Mouse (Mus musculus) small intestine, adult 2 months (tissue): ENCODE measurements around the gene Fam193b. TPM values are rescaled to one million over a fixed set of nuclear protein-coding genes. Genes with fewer than 3 reads are reported as not detected.
"Not testable (repeated sequence)": the region's sequence is repeated elsewhere in the genome, so short reads cannot be mapped to it uniquely, and the experiment has no call there.

Source experiments
- H3K27ac ChIP-seq: fragments of 200-500 bp; 2 replicates; pipeline ENCODE4 v1.5.1; 2012; ENCODE audit warnings: low read depth, low read length, control low read depth, inconsistent platforms; ENCODE audit not compliant: insufficient read depth
- H3K27me3 ChIP-seq: fragments of 200-500 bp; 2 replicates; pipeline ENCODE4 v1.6.1; 2012; ENCODE audit warnings: mild to moderate bottlenecking, moderate library complexity, low read length, inconsistent platforms; ENCODE audit not compliant: control insufficient read depth, insufficient read depth
- H3K36me3 ChIP-seq: fragments of 200-500 bp; 2 replicates; pipeline ENCODE4 v1.6.1; 2012; ENCODE audit warnings: mild to moderate bottlenecking, low read length, control low read depth, inconsistent platforms; ENCODE audit not compliant: control insufficient read depth, insufficient read depth
- H3K4me1 ChIP-seq: fragments of 200-500 bp; 2 replicates; pipeline ENCODE4 v1.6.1; 2012; ENCODE audit warnings: low read length, inconsistent platforms, mixed read lengths; ENCODE audit not compliant: control insufficient read depth, insufficient read depth, insufficient read length
- H3K4me3 ChIP-seq: fragments of 200-500 bp; 2 replicates; pipeline ENCODE4 v1.5.1; 2012; ENCODE audit warnings: low read depth, mild to moderate bottlenecking, control low read depth, inconsistent platforms, low read length, moderate library complexity
- CTCF ChIP-seq: fragments of 200-500 bp; IDR thresholded peaks from 2 replicates; pipeline ENCODE4 v1.5.1; 2012; ENCODE audit warnings: low read depth, mild to moderate bottlenecking, control low read depth, inconsistent platforms, low read length, moderate library complexity, mixed read lengths; ENCODE audit not compliant: insufficient replicate concordance, insufficient read length; ENCODE audit errors: extremely low read depth
- POLR2A ChIP-seq: fragments of 200-500 bp; IDR thresholded peaks from 2 replicates; pipeline ENCODE4 v1.6.1; 2012; ENCODE audit warnings: low read depth, mild to moderate bottlenecking, control low read depth, inconsistent platforms, low read length, moderate library complexity
- WGBS: fragments of 180-500 bp; shearing (Covaris S2); methylation state at CpG from one replicate; pipeline ENCODE4 v1.1.7; 2018; 5-methylcytosine and 5-hydroxymethylcytosine counted together
- polyA plus RNA-seq: library from polyadenylated mRNA; depleted of rRNA; stranded (reverse); fragments of >200 nt; gene quantifications from 2 replicates; pipeline ENCODE4 v1.2.3, GENCODE M21; 2012

Fam193b gene
- polyA plus RNA-seq, 1 experiment = 76.9 TPM

DNA sequence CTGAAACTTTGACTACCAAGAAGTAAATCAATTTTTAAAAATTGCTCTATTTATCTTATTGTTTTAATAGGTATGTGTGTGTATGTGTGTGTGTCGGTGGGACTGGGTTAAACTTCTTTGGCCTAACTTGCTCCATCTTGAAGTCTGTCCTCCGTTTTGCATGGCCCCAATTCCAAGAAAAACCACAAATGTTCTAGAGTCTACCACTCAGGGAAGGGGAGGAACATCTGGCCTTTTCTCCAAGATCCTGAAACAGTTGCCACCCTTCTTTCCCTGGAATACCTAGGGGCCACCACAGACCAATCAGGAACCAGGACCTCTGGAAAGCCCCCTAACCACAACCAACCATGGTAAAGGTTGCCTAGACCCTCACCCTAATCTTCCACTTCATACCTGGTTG is 1.1 kb upstream of the Fam193b start:
- Histone ChIP-seq H3K27me3 (no peaks in the 10 kb centered on the region), H3K4me3 (no peak overlapping the region), H3K27ac (no peak overlapping the region), H3K36me3 (no peaks in the 10 kb centered on the region), H3K4me1 (peaks cover 2% of the 10 kb centered on the region; the same call in 1 of the 2 replicates)
- TF ChIP-seq POLR2A = no peak
- 67% methylated on average over 2 of the region's 2 CpGs for WGBS

DNA sequence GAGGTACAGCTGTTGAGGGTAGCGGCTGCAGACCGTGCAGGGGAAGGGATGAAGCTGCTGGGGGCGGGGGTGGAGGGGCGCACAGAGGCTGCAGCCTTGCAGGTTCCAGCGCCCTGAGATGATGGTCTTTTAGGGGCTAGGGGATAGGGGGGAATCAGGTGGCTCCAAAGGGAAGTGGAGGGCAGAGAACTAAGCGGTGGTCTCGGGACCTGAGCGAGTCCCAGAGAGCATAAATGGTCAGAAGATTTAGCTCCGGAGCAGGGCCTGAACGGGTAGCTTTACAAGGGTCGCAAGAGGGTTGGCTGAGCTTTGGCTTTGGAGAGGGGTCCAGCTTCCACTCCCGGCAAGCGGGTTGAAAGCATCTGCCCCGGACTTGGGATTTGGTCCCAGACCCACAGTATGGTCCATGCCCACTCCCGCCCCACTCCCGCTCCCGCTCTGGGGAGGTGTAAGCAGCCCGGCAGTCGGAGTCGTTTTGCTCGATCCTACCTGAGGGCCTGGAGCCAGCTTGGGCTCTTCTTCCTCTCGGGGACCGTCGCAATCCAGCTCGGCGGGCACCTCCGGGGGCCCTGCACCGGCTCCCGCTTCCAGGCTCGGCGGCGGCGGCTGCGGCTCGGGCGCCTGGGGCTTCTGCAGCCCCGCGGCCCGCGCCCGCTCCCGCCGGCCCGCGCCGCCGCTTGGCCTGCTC is 490 bp downstream of the Fam193b start:
- H3K4me3 ChIP-seq = peak overlapping the region; percentile 95
- H3K36me3 ChIP-seq = no peaks in the 10 kb centered on the region
- H3K27ac ChIP-seq = no peak overlapping the region
- H3K27me3 ChIP-seq = no peaks in the 10 kb centered on the region
- H3K4me1 ChIP-seq = peaks cover 2% of the 10 kb centered on the region; the same call in 1 of the 2 replicates
- 2% methylated on average over 44 of the region's 47 CpGs for WGBS
- TF ChIP-seq CTCF (no peak), POLR2A (no peak; the same call in 1 of the 2 replicates)

DNA sequence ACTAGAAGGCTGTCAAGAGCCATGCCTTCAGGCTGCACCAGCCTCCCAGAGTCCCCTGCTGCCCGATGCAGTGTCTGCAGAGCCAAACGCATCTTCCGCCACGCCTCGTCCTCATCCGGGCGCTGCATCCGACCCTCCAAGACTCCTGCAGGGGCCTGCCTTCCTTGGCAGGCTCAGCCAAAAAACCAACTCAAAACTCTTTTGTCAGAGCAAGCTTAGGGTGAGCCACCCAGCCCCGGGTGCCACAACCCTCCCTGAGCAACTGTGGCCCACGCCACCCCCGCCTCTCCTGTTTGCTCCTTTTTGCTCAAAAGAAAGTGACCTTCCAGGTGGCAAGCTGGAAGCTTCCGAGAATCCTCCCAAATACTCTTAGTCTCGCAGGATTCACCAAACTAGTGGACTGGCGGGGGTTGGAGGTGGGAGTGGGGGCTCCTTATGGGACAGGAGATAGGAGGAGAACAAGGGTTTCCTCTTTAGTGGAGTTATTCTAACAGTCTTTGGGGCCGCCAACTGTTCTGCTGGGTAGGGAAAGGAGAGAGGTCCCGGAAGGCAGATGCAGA is 1.1 kb downstream of the Fam193b start:
- Histone ChIP-seq H3K4me1 (peaks cover 2% of the 10 kb centered on the region; the same call in 1 of the 2 replicates), H3K36me3 (no peaks in the 10 kb centered on the region), H3K4me3 (peak overlapping the region; percentile 95), H3K27me3 (no peaks in the 10 kb centered on the region), H3K27ac (no peak overlapping the region)
- no peak for TF ChIP-seq POLR2A
- TF ChIP-seq CTCF = no peak
- WGBS = 16% methylated on average over 16 of the region's 16 CpGs

DNA sequence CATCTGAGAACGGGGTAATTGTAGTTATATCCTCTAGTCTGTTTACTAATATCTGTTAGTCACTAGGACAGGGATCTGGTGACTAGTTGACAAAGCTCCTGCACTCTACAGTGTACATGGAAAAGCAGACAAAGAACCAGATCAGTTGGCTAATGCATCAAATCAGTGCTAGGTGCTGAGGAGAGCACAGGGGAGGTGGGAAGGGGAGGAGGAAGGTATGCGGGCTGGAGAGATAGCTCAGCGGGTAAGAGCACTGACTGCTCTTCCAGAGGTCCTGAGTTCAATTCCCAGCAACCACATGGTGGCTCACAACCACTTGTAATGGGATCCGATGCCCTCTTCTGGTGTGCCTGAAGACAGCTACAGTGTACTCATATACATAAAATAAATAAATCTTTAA is 2.4 kb downstream of the Fam193b start:
- not testable (repeated sequence) for H3K36me3 ChIP-seq, H3K4me3 ChIP-seq, H3K27me3 ChIP-seq, H3K4me1 ChIP-seq, H3K27ac ChIP-seq
- 86% methylated on average over 4 of the region's 4 CpGs for WGBS

DNA sequence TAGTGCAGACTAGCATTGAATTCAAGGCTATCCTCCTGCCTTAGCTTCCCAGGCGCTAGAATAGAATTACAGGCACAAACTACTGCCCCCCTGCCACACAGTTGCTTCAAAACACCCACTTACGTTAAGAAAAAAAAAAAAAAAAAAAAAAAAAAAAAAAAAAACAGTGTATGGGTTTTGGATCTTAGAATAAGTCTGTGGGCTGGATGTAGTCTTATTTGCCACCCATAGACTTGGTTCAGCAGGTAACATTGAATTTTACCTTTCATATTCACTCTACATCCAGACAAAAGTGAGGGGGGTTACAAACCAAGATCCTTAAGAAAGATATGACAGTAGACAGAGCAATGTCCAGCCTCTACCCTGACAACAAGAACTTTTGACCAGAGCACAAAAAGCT is 3.0 kb downstream of the Fam193b start:
- H3K4me1 ChIP-seq = peaks cover 2% of the 10 kb centered on the region; the same call in 1 of the 2 replicates
- no peak overlapping the region for H3K4me3 ChIP-seq
- no peaks in the 10 kb centered on the region for H3K27me3 ChIP-seq
- WGBS = 91% methylated on average over 2 of the region's 2 CpGs
- TF ChIP-seq CTCF (no peak), POLR2A (no peak)
- H3K36me3 ChIP-seq = no peaks in the 10 kb centered on the region
- H3K27ac ChIP-seq = no peak overlapping the region

DNA sequence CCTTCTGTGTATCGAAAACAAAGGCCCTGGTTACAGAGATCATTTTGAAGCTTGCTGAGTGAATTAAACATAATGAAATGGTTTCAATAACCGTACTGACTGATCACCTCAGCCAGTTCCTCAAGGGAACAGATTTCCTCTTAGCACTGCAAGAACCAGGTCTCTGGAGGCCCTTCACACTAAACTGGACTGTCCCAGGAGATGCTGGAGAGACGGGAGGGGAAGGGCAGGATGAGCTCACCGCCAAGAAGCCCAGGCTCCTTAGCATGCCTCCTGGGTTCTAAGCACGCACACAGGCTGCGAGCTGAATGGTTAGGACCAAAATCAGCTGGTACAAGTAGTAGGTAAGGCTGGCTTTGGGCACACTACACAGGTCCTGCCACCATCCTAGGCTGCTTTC is 3.9 kb downstream of the Fam193b start:
- no peak for TF ChIP-seq POLR2A
- no peak for TF ChIP-seq CTCF
- H3K4me3 ChIP-seq = no peak overlapping the region
- no peak overlapping the region for H3K27ac ChIP-seq
- WGBS = 86% methylated on average over 6 of the region's 6 CpGs
- H3K36me3 ChIP-seq = no peaks in the 10 kb centered on the region
- H3K27me3 ChIP-seq = no peaks in the 10 kb centered on the region
- peaks cover 2% of the 10 kb centered on the region; the same call in 1 of the 2 replicates for H3K4me1 ChIP-seq

DNA sequence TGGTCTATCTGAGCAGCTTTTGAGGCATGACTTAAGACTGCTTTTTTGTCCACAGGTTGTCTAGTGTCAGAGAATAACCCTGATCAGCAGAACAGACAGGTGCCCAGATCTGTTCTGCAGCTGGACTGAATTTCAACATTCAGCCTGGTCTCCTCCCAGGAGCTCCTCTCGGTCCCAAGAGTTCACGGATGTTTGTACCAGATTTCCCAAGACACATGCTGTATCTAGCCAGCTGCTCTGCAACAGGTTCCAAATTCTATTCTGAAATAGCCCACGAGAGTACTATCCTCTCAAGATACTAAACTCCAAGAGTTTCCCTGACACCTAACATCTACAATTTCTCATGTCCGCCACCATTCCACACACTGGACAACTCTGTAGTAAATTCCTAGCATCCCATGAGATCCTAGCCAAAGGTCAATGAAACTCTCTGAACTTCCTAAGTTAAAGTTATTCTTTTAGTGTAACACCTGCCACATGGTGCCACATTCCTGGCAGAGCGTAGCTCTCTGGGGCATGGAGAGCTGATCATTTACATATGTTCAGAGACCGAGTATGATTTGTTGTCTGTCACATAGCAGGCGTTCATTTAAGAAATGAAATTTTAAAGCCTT is 7.5 kb downstream of the Fam193b start:
- WGBS = 61% methylated on average over 7 of the region's 7 CpGs
- no peak overlapping the region for H3K27ac ChIP-seq
- TF ChIP-seq CTCF (no peak), POLR2A (no peak)

More for the DNA sequence above, 7.5 kb downstream of the Fam193b start:
- Histone ChIP-seq H3K36me3 (no peaks in the 10 kb centered on the region; the same call in 1 of the 2 replicates), H3K4me1 (no peaks in the 10 kb centered on the region), H3K4me3 (no peak overlapping the region), H3K27me3 (no peaks in the 10 kb centered on the region)
